Mouse (Mus musculus): ENCODE measurements at regions not wholly inside any gene's neighbourhood (a gene's known extent, or its start where the extent isn't known, plus 50 kb on each side); places are given as distances from the start of the nearest gene placed in this dataset.

DNA sequence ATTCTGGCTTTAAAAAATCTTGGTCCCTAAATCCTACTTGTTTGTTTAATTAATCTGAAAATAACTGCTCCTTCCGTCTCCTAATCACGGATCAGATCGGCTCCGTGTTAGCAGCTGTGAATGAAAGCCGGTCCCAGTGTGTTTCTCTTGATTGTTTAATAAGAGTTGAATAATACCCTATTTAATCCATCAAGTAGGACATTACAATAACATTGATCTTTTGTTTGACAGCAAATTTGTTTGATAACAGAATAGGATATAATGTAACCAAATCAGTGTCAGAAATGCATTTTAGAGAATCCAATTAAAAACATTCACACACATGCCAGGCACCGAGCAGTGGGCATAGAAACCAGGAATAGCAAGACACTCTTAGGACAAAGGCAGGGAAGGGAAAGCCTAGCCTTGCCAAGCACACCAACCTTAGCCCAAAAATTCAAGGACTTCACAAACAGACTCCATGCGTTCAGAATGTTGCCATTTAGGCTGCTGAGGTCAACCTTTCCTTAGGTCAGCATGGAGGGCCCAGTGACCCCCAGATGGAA is 332.5 kb upstream of the Meis1 start:
- DNase-seq (ENCODE audit: low spot score): peak; percentile 46

DNA sequence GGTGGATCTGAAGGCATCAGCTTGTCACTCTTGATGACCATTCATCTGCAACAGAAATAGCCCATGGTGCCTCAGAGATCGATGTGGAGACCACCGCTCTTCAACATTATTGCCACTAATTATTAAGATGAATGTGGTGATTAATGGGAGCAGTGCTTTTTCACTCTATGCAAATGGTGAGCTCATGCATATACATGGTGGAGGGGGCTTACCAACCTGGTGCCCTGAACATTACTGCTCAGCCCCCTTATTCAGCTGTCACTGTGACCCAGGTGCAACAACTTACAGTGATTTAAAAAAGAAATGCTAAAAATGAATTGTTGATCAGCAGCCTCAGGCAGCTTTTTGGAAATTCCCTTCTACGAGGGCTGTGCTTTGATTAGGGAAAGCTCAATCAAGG is 334.9 kb upstream of the Meis1 start:
- no peak for DNase-seq (ENCODE audit: low spot score)

DNA sequence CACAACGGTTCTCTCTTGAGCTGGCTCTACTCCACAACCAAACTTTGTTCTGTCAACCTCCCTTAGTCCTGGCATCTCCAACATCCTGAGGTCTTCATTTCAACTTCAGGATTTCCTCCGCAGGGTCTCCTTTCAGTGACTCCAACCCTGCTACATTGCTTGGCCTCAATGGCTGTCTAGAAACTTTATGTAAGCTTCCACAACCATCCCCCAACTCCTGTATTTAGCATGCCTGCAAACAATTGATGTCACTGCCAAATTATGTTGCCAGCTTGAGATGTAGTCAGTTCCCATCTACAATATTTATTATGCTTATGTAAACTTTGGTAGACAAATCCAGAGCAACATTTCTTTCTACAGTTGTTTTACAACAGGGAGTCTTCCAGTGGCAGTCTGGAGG is 336.4 kb upstream of the Meis1 start:
- DNase-seq (ENCODE audit: low spot score): no peak

DNA sequence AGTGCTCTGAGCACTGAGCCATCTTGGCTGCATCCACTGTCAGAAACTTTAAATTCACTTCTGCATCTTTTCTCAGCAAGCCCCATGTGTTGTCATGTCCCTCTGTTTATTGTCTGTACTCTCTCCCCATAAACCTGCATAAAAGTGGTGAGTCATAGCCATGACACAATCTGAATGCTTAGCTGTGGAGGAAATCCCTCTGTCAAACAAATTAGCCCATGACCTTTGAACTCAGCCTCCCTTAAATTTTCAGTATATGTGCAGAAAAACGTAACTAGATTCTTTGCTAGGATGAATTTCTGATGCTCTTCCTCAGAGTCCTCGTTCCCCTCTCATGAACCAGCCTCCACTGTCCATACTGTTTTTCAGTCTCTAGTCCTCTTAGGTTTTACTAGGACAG is 337.4 kb upstream of the Meis1 start:
- no peak for DNase-seq (ENCODE audit: low spot score)

DNA sequence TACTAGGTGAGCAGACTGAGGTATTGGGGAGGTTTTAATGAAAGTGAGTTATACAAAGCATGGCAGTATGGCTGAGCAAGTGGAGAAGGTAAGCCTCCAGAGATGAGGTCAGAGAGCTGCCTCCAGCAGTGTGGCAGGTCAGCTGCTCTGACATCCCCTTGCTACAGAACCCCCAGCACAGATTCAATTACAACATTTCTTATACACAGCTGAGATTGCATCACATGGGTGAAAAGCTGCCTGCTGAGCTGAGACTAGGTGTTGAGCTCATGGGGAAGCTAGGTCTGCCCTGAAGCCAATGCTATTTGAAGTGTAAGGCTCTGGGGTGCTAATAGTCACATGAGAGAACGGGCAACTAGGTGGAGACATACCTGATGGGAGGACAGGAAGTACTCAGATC is 350.4 kb upstream of the Meis1 start:
- no peak for DNase-seq (ENCODE audit: low spot score)

DNA sequence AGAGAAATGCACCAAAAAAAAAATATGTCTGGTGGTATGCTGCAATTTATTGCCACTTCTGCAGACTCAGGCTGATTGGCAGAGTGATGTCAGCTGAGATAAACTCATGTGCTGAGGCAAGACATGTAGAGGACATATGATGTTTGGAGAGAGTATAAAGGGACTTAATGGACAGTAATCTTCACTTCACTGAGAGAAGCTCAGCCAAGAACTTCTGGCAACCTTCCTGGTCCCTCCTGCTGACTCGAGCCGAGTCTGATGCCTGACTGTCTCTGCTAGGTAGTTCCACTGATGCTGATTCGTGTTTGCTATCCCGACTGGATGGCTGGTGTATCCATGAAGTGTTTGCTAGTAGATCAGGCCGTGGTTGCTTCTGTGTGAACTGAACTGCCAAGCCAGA is 354.7 kb upstream of the Meis1 start:
- DNase-seq (ENCODE audit: low spot score): no peak

DNA sequence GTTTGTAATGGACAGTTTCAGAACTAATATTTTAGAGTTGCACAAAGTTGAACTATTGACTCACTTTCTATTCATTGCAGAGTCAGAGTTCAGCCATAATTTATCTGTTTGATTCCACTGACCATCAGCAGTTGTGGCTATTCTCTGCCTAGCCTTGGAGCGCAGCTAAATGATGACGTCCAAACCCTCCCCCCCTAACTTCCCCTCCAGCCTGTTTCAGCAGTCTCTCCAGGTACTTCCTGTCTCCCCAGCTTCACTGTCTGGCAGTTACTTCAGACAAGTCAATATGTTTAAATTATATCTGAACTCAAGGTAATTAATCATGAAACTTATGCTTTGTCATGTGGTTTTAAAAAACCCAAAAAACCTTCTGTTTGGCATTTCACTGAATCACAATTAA is 362.1 kb upstream of the Meis1 start:
- DNase-seq (ENCODE audit: low spot score): no peak

DNA sequence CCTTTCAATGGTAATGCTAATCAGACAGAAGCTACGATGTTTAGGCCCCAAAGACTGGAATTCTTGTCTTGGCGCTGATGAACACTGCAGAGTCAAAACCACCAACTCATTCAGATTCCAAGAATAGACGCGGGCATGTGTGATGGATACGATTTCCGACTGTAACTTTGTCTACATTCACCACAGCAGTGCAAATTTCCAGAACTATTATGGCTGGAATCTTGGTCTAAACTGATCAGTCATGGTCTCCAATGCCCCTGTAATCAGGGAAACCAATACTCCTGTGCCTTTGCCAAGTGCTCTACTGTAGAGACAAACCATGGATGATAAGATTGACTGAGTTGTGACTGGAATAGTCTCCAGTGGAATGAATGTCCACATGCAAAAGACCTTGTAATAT is 370.4 kb upstream of the Meis1 start:
- DNase-seq (ENCODE audit: low spot score): no peak

DNA sequence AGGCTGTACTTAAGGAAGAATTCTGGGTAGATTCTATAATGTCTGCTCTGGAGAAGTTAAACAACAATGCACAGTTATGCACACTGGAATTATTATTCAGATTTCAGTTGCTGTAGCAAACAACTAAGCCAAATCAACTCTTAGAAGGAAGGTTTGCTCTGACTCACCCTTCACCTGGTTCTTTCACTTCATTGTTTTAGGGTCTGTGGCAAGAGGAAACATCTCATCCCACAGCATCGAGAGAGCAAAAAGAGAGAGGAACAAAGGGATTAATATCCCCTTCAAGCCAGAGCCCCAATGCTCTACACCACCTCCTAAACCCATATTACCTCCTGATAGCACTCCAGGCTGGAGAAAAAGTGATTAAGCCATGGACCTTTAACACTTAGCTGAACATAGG is 373.4 kb upstream of the Meis1 start:
- DNase-seq (ENCODE audit: low spot score): no peak

DNA sequence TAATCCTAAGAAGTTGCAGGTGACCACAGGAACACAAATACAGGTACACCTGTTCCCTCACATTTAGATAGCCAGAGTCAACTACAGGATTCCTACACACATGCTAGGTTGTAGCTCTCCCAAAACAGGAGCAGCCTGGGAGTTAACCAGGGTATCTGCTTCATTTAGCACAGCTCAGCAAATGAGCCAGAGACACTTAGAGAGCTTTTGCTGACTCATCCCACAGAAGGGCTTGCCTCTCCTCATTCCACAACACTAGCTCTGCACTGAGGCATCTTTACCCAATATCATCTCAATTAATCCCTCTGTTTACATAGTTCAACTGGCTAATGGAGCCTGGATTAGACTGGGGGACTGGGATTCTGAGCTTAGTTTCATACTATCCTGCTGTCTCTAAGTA is 375.6 kb upstream of the Meis1 start:
- no peak for DNase-seq (ENCODE audit: low spot score)

DNA sequence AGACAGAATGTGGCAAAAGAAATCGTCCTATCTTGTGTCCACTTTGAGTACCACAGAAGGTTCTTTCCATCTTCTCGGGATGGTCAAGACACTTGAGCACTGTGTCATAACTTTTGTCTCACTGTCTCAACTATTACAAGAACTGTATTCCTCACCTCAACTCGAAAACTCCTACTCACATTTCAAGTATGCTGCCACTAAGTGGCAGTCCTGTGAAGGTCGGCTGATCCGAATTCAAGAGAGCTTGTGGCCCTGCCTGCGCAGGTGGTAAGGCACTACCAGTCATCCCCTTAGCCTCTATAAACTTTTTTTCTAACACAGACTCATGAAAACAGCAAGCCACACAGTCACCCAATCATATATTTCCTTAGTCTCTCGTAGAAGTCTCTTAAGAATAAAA is 381.6 kb upstream of the Meis1 start:
- DNase-seq (ENCODE audit: low spot score): no peak

DNA sequence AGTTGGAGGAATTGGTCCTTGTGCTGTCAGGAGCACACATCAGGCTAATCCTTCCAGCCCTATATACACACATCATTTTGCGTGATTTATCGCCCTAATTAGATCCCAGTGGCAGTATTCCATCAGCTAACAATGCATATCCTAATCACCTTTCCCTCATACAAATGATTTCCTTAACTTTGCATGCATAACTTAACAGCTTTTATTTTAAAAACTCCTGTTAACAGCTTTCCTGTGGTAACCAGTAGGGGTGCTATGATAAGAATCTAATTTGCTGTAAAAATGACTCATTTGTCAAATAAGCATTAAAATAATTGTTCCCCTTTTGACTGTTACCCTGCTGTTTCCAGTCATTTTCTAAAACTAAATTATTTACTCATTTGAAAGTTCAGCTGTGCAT is 401.4 kb upstream of the Meis1 start:
- DNase-seq (ENCODE audit: low spot score): no peak

DNA sequence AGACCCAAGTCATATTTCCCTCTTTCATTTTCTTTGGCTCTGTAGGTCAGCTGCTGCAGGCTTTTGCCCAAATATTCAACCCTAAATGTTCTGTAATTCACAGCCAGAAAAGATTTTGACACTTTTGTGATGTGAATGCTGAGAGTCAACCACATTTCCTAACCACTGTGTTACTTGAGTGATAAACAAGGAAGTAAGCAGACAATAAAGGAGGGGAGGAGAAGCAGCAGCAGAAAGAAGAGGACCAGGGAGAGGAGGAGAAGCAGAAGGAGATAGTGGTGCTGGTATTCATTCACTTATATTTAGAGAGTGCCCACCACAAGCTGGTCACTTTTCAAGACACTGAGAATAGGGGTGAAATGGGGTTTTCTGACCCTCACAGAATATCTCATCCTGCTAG is 404.5 kb upstream of the Meis1 start:
- DNase-seq (ENCODE audit: low spot score): no peak

DNA sequence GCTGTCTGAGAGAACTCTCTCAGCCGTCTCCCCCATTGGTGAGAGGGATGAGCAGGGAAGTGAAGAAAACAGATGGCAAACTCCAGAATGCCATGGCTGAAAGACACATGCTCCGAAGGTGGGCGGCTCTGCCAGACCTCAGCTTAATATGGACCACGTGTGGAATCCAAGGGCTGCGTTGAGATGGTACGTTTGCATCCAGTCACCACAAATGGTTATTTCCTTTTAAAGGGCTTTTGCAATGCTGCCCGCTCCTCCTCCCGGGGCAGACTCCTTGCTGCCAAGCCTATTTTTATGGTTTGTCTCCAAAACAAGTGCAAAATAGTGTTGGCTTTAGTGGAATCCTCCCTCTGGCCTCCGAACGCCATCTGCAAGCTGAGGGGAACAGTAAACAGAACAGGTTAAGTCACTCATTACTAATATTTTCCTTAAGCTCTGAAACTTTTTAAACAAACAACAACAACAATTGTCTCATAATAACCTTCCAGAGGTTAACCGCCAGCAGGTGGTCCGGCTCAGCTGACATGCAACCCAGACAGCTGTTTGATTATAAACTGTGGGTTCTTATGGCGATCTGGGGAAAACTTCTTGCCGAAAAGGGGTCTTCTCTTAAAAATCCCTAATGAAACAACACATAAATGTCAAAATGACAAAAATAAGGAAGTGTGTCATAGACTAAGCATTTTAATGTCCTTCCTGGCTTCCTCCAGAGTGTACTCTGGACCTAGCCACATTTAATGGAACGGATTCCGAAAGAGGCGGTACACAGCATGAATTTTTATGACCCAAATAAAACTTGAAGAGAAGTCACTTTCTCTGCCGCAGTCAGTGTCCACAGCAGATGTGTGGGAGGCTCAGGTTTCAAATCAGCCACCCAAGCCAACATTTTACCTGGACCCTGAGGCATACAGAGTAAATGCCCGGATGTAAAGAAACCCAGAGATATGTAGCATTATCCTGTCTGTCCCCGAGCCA is 405.3 kb upstream of the Meis1 start:
- DNase-seq (ENCODE audit: low spot score): peak; percentile 42

DNA sequence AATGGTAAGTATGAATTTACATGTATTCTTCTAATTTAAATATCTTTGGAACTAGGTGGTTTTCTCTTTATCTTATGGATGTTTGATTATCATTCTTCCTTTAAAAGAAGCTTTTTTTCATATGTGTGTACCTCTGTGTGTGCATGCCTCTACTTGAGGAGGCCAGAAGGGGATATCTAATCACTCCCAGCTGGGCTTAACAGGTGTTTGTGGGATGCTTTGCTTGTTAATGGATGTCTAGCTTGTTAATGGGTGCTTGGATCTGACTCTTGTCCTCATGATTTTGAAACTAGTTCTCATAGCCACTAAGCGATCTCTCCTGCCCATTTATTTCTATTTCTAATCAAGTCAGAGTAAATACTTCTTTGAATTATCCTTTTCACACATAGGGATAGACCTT is 408.8 kb upstream of the Meis1 start:
- DNase-seq (ENCODE audit: low spot score): no peak

DNA sequence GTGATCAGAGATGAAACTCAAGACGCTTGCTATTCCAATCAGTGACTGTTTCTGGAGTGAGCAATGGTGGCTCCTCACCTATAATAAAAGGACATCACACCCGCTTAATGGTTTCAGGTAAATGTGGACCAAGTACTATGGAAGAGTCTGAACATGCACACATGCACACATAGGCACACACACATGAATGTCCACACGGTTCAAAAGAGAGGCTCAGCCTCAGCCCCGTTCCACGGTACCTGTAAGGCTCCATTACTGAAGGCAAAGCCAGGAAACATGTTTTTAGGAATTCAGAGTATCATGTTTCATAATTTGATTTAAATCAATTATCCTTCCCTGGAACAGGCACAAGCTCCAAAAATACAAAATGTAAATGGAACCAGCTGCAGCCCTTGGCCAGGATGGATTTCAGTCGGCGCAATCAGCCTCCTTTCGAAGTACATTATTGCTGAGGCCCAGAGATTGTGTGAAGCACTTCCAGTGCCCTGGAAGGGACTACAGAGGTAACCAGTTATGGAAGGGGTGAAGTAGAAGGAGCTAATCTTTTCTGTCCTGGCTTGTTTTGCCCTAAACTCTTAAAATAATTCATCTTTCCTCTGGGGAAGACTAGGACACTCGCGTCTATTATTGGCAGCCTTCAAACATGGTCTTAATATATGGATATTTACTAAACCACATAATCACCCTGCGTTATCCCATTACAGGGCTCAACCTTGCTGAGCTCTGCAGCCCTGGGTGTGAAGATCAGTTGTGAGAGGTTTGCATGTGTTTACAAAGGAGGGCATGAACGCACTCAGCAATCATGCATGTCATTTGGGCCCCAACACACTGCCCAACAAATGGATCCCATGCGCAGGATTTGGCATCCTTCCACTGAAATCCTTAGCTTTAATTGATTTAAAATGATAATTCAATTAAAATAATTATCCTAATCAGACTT is 415.2 kb upstream of the Meis1 start:
- no peak for DNase-seq (ENCODE audit: low spot score)

DNA sequence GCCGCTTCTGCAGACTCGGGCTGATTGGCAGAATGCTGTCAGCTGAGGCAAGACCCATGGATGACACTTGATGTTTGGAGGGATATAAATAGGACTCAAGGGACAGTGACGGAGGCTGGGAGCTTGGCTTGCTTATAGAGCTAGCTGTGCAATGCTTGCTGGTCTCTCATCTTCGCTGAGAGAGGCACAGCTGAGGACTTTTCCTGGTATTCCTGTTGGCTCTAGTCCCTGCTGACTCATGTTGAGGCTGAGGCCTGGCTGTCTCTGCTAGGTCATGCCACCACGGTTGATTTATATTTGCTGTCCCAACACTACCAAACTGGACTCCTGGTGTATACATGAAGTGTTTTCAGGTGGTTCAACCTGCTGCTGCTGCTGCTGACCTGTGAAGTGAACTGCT is 419.6 kb upstream of the Meis1 start:
- DNase-seq (ENCODE audit: low spot score): no peak

DNA sequence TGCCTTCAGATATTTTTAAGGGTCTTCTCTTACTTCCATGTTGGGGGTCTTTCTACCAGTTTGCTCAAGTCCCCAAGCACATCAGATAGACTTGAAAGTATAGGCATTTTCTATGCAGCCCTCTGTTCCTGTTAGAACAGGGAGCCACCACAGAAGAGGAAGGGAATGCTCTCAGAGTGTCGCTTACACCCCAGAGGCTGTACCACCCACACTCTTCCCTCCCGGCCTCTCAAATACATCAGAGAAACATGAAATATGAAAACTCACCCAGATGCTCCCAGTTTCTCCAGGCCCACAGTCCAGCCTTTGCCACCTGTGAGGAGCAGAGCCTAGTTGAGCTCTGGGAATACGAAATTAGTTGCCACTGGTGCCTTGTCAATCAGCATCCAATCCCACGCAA is 423.2 kb upstream of the Meis1 start:
- DNase-seq (ENCODE audit: low spot score): no peak

DNA sequence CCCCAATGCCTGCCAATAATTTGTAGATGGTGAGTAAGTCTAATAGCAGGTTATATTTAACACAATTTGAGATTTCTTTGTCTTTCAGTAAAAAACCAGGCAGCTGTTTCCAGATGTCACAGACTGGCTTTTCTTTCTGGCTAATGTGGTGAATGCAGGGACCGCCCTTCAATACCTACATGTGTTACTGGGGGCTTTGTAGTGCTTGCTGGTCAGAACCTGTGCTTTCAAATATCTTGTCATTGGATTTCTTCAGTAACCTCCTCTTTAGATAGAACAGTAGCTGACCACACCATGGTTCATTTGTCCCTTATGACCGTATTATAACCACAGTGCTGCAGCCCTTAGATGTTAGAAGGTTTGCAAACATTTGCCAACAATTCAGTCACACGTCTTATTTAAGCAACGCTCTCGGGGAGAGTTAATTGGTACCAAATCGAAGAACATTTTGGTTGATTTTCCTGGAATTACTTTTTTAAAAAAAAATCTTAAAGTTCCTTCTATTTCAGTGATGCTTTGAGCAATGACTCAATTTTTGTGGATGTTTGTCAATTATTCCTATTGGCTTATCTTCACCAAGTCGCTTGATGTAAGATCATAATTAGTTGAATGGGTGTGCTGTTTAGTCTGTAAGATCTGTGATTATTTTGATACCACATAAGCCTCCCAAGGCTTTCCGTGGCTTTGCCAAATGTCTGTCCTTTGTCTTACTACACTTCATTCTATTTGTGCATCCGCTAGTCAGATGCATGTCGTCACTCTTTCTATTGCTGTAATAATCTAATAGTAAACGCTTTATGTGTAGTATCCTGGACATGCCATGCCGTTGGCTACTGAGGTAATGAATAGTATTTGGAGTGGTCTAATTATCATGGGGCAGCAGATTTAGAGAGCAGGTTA is 436.9 kb upstream of the Meis1 start:
- no peak for DNase-seq (ENCODE audit: low spot score)

DNA sequence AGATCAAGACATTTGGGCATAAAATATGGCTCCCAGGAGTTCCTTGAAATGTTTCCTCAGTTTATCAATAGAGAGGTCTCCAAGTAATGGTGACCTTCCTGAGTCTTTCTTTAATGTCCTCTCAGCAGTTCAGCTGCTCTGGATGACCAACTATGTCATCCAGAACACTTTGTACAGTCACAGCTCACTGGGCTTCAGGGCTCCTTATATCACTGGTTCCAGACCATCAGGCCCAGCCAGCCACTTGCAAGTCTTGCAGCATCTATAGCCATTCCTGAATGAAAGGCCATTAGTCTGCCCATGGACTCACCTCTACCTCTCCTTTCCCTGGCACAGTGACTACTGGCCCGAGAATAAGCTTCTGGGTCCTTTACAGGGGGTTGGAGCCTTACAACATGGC is 437.8 kb upstream of the Meis1 start:
- no peak for DNase-seq (ENCODE audit: low spot score)

DNA sequence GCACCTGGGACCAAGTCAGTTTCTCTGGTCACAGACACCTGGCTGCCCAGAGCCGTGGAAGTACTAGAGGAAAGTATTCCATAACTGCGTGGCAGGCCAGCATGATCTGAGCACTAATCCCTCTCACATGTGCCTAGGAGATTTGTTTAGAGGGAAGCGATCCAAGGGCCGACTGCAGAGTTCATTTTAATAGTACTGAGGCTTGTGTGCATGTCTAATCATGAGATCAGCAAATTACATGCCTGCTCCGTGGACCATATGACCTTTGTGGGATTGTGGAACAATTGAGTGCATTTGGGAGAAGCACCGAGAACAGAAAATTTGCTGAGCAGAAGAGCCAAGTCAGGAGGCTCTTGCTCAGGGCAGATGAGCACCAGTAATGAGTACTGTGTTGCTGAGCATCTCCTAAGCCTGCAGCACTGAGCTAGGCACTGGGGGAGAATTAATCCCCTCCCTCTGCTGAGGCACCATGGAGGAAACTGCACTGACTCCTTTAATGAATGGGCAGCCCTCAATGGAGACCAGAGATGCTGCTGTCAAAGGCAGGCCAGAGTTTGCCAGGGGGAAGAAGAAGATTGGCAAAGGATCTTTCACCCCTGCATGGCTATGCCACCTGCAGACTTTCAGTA is 445.1 kb upstream of the Meis1 start:
- DNase-seq (ENCODE audit: low spot score): no peak

Data from embryo, embryonic 10.5 days (tissue).